Mouse (Mus musculus) CH12.LX (cell line): Measurements from ENCODE around the gene Wdr81. TPM values are rescaled to one million over a fixed set of nuclear protein-coding genes. Genes with fewer than 3 reads are reported as not detected.

ENCODE experiments used
- DNase-seq: peaks from one replicate; pipeline ENCODE4 v3.0.0-alpha.2; 2013; ENCODE audit errors: extremely low read depth
- H3K27ac ChIP-seq: 2 replicates; pipeline ENCODE4 v1.5.1; 2012; ENCODE audit warnings: low read depth, mild to moderate bottlenecking, control low read depth, moderate library complexity; ENCODE audit not compliant: insufficient read depth
- H3K27me3 ChIP-seq: replicated peaks from 2 replicates; pipeline ENCODE3; 2012; ENCODE audit warnings: inconsistent platforms
- H3K36me3 ChIP-seq, 2 experiments: replicated peaks in 1 of 2; 2 replicates each; pipeline versions ENCODE3 to v1.6.1; 2012; ENCODE audit warnings: inconsistent platforms in 1 of 2, low read length in 1 of 2, mild to moderate bottlenecking in 1 of 2, mixed read lengths in 1 of 2, moderate library complexity in 1 of 2; ENCODE audit not compliant: control insufficient read depth in 1 of 2, insufficient read depth in 1 of 2
- H3K4me1 ChIP-seq, 2 experiments: 2 replicates each; pipeline ENCODE4 v1.6.1; 2012; ENCODE audit warnings: inconsistent platforms in 1 of 2, moderate library complexity in 1 of 2; ENCODE audit not compliant: insufficient read depth in 2 of 2, control insufficient read depth in 1 of 2
- H3K4me2 ChIP-seq: 2 replicates; pipeline ENCODE4 v1.6.1; 2012; ENCODE audit warnings: low read depth, mild to moderate bottlenecking, control low read depth; ENCODE audit not compliant: poor library complexity, insufficient read depth, severe bottlenecking
- H3K4me3 ChIP-seq, 3 experiments: fragments of 150-350 bp in 1 of 3; sonication (generic) in 1 of 3; replicated peaks in 1 of 3; 2 replicates each; pipeline versions ENCODE3 to v1.5.1; 2011 to 2012; ENCODE audit warnings: low read depth in 2 of 3, low read length in 2 of 3, mild to moderate bottlenecking in 2 of 3, moderate library complexity in 2 of 3, control low read depth in 1 of 3, improper control_type of control experiment in 1 of 3, inconsistent platforms in 1 of 3, mixed read lengths in 1 of 3; ENCODE audit not compliant: poor library complexity in 1 of 3
- H3K79me2 ChIP-seq: replicated peaks from 2 replicates; pipeline ENCODE4 v1.6.1; 2012; ENCODE audit warnings: mild to moderate bottlenecking, moderate library complexity; ENCODE audit not compliant: control insufficient read depth, poor library complexity, insufficient read depth, severe bottlenecking; ENCODE audit errors: extremely low read depth
- H3K9ac ChIP-seq: 2 replicates; pipeline ENCODE4 v1.6.1; 2012; ENCODE audit warnings: low read depth, mild to moderate bottlenecking, control low read depth, moderate library complexity; ENCODE audit not compliant: insufficient read depth
- H3K9me3 ChIP-seq: replicated peaks from 2 replicates; pipeline ENCODE3; 2012; ENCODE audit warnings: low read length, inconsistent platforms, mixed read lengths
- BHLHE40 ChIP-seq: IDR thresholded peaks from 2 replicates; pipeline ENCODE4 v1.6.1; 2011; ENCODE audit warnings: mild to moderate bottlenecking, low read depth, low read length, improper control_type of control experiment
- CHD1 ChIP-seq: IDR thresholded peaks from 2 replicates; pipeline ENCODE4 v1.6.1; 2012; ENCODE audit warnings: low read depth, low read length, improper control_type of control experiment, inconsistent platforms
- CHD2 ChIP-seq: IDR thresholded peaks from 2 replicates; pipeline ENCODE4 v1.6.1; 2011; ENCODE audit warnings: low read length, improper control_type of control experiment
- CTCF ChIP-seq, 2 experiments: IDR thresholded peaks in 1 of 2; conservative IDR thresholded peaks in 1 of 2; 2 replicates each; pipeline ENCODE4 v1.5.1; 2011 to 2012; ENCODE audit warnings: low read depth in 2 of 2, low read length in 2 of 2, improper control_type of control experiment in 1 of 2, inconsistent platforms in 1 of 2, mild to moderate bottlenecking in 1 of 2, moderate library complexity in 1 of 2
- E2F4 ChIP-seq: IDR thresholded peaks from 2 replicates; pipeline ENCODE4 v1.6.1; 2011; ENCODE audit warnings: low read depth, low read length, improper control_type of control experiment; ENCODE audit not compliant: insufficient replicate concordance
- IRF4 ChIP-seq: IDR thresholded peaks from 2 replicates; pipeline ENCODE4 v1.6.1; 2014; ENCODE audit warnings: low read depth, mild to moderate bottlenecking, inconsistent platforms, low read length, improper control_type of control experiment
- JUN ChIP-seq: IDR thresholded peaks from 2 replicates; pipeline ENCODE4 v1.6.1; 2011; ENCODE audit warnings: low read depth, mild to moderate bottlenecking, low read length, improper control_type of control experiment, moderate library complexity; ENCODE audit not compliant: insufficient read depth
- MAFK ChIP-seq: IDR thresholded peaks from 2 replicates; pipeline ENCODE4 v1.6.1; 2011; ENCODE audit warnings: low read length, improper control_type of control experiment; ENCODE audit not compliant: insufficient replicate concordance
- MAX ChIP-seq: IDR thresholded peaks from 2 replicates; pipeline ENCODE4 v1.6.1; 2011; ENCODE audit warnings: low read length, improper control_type of control experiment
- MAZ ChIP-seq: IDR thresholded peaks from 2 replicates; pipeline ENCODE4 v1.6.1; 2012; ENCODE audit warnings: low read depth, mild to moderate bottlenecking, inconsistent platforms, low read length, improper control_type of control experiment, moderate library complexity
- MXI1 ChIP-seq: IDR thresholded peaks from 2 replicates; pipeline ENCODE4 v1.6.1; 2011; ENCODE audit warnings: mild to moderate bottlenecking, low read depth, low read length, improper control_type of control experiment
- MYC ChIP-seq: IDR thresholded peaks from 2 replicates; pipeline ENCODE4 v1.6.1; 2011; ENCODE audit warnings: low read depth, mild to moderate bottlenecking, improper control_type of control experiment, low read length
- NELFE ChIP-seq: IDR thresholded peaks from 2 replicates; pipeline ENCODE4 v1.6.1; 2011; ENCODE audit warnings: low read depth, low read length, improper control_type of control experiment
- PAX5 ChIP-seq: IDR thresholded peaks from 2 replicates; pipeline ENCODE4 v1.6.1; 2012; ENCODE audit warnings: low read length, inconsistent platforms, mixed read lengths
- POLR2A ChIP-seq: IDR thresholded peaks from 2 replicates; pipeline ENCODE4 v1.6.1; 2011; ENCODE audit warnings: low read depth, mild to moderate bottlenecking, improper control_type of control experiment, low read length
- RAD21 ChIP-seq: IDR thresholded peaks from 2 replicates; pipeline ENCODE4 v1.6.1; 2011; ENCODE audit warnings: low read depth, mild to moderate bottlenecking, low read length, improper control_type of control experiment, moderate library complexity
- SMC3 ChIP-seq: IDR thresholded peaks from 2 replicates; pipeline ENCODE4 v1.6.1; 2011; ENCODE audit warnings: low read depth, low read length, improper control_type of control experiment
- TBP ChIP-seq: conservative IDR thresholded peaks from 2 replicates; pipeline ENCODE4 v1.6.1; 2011; ENCODE audit warnings: low read depth, low read length, improper control_type of control experiment
- TCF12 ChIP-seq: IDR thresholded peaks from 2 replicates; pipeline ENCODE4 v1.6.1; 2014; ENCODE audit warnings: low read depth, mild to moderate bottlenecking, inconsistent platforms, low read length, improper control_type of control experiment
- UBTF ChIP-seq: IDR thresholded peaks from 2 replicates; pipeline ENCODE4 v1.6.1; 2012; ENCODE audit warnings: low read depth, mild to moderate bottlenecking, inconsistent platforms, low read length, improper control_type of control experiment, moderate library complexity
- USF1 ChIP-seq: IDR thresholded peaks from 2 replicates; pipeline ENCODE4 v1.6.1; 2014; ENCODE audit warnings: low read depth, mild to moderate bottlenecking, inconsistent platforms, low read length, improper control_type of control experiment
- USF2 ChIP-seq: conservative IDR thresholded peaks from 2 replicates; pipeline ENCODE4 v1.6.1; 2011; ENCODE audit warnings: low read depth, low read length, improper control_type of control experiment
- ZKSCAN1 ChIP-seq: IDR thresholded peaks from 2 replicates; pipeline ENCODE4 v1.6.1; 2012; ENCODE audit warnings: low read depth, inconsistent platforms, low read length, improper control_type of control experiment, borderline replicate concordance
- ZMIZ1 ChIP-seq: IDR thresholded peaks from 2 replicates; pipeline ENCODE4 v1.6.1; 2012; ENCODE audit warnings: low read depth, mild to moderate bottlenecking, inconsistent platforms, low read length, improper control_type of control experiment
- dilution Hi-C: fragments of 300-500 bp; cut with MboI; formaldehyde crosslinking; loops from 2 replicates; pipeline ENCODE4 v1.14.3; 2020; ENCODE audit warnings: low sequenced_read_pairs; ENCODE audit not compliant: extremely low pct_unique_long_range_greater_than_20kb, extremely low pct_ligation_motif_present
- in situ Hi-C: fragments of 300-500 bp; cut with MboI; formaldehyde crosslinking; loops from 3 replicates; pipeline ENCODE4 v1.14.3; 2019; ENCODE audit warnings: low sequenced_read_pairs, low pct_ligation_motif_present, low pct_unique_long_range_greater_than_20kb, mixed read lengths
- polyA plus RNA-seq: library from polyadenylated mRNA; unstranded; fragments of >175 nt; gene quantifications from 2 replicates; pipeline ENCODE4 v1.2.1, GENCODE M21; 2012; ENCODE audit warnings: low read depth; ENCODE audit not compliant: insufficient read length
- total RNA-seq, 2 experiments: library from RNA; depleted of rRNA; stranded (reverse); fragments of 300-350 nt in 1 of 2; fragments of >200 nt in 1 of 2; gene quantifications; 2 replicates each; pipeline ENCODE4 v1.2.3; 2012 to 2014

Gene Wdr81
- total and polyA plus RNA-seq, 3 experiments, result 3.1 to 16.3 (median 13.7) TPM

- dilution Hi-C loops, result no loop called here
- DNase-seq, result no peak
- TF ChIP-seq IRF4, result no peak
- TF ChIP-seq TBP, result no peak
- no peak for TF ChIP-seq PAX5
- no peak for TF ChIP-seq MXI1
- no peak for TF ChIP-seq CHD1
- TF ChIP-seq USF2, result no peak
- no peak for TF ChIP-seq ZKSCAN1
- TF ChIP-seq NELFE, result no peak
- Histone ChIP-seq H3K27ac (no peak overlapping the region), H3K79me2 (no peaks in the 10 kb centered on the region), H3K36me3 (peaks cover 18 to 32% of the 10 kb centered on the region in 2 experiments), H3K4me3 (no peak overlapping the region), H3K4me1 (peaks cover 8 to 17% of the 10 kb centered on the region in 2 experiments; a peak in 3 of 4 replicates), H3K27me3 (no peaks in the 10 kb centered on the region), H3K4me2 (no peak overlapping the region), H3K9ac (no peak overlapping the region), H3K9me3 (peaks cover 9% of the 10 kb centered on the region)
- in situ Hi-C loops, result no loop called here
Measured at GRCm38 (mm10) chr11:75438804-75439203, 15.7 kb downstream of the Wdr81 start.

- peaks cover 9% of the 10 kb centered on the region for H3K9me3 ChIP-seq
- dilution Hi-C loops (no loop called here), in situ Hi-C loops (no loop called here)
- no peaks in the 10 kb centered on the region for H3K79me2 ChIP-seq
- no peak for DNase-seq
- no peaks in the 10 kb centered on the region for H3K27me3 ChIP-seq
- H3K4me1 ChIP-seq, result peaks cover 8 to 17% of the 10 kb centered on the region in 2 experiments; a peak in 3 of 4 replicates
- no peak overlapping the region for H3K4me3 ChIP-seq
- no peak overlapping the region for H3K4me2 ChIP-seq
- H3K36me3 ChIP-seq, result peaks cover 14 to 26% of the 10 kb centered on the region in 2 experiments
- TF ChIP-seq ZKSCAN1 (no peak), USF1 (no peak), USF2 (no peak), SMC3 (no peak), JUN (no peak), MYC (no peak), E2F4 (no peak), CHD2 (no peak), MXI1 (no peak), MAZ (no peak), CTCF (conservative IDR thresholded peaks at IDR 0.05 in 1 of 2, IDR thresholded peaks at IDR 0.05 in 1 of 2; ENCODE audit: low read depth in 2 of 2, low read length in 2 of 2) (no peak), BHLHE40 (no peak), RAD21 (no peak), ZMIZ1 (no peak), UBTF (no peak), POLR2A (no peak), TCF12 (no peak), MAX (no peak), MAFK (no peak), IRF4 (no peak)
- no peak overlapping the region for H3K27ac ChIP-seq
- no peak overlapping the region for H3K9ac ChIP-seq
Measured at GRCm38 (mm10) chr11:75438194-75438593, 16.3 kb downstream of the Wdr81 start.
